ENCODE assay signal across 7 mouse cellular contexts in the genomic region with DNA sequence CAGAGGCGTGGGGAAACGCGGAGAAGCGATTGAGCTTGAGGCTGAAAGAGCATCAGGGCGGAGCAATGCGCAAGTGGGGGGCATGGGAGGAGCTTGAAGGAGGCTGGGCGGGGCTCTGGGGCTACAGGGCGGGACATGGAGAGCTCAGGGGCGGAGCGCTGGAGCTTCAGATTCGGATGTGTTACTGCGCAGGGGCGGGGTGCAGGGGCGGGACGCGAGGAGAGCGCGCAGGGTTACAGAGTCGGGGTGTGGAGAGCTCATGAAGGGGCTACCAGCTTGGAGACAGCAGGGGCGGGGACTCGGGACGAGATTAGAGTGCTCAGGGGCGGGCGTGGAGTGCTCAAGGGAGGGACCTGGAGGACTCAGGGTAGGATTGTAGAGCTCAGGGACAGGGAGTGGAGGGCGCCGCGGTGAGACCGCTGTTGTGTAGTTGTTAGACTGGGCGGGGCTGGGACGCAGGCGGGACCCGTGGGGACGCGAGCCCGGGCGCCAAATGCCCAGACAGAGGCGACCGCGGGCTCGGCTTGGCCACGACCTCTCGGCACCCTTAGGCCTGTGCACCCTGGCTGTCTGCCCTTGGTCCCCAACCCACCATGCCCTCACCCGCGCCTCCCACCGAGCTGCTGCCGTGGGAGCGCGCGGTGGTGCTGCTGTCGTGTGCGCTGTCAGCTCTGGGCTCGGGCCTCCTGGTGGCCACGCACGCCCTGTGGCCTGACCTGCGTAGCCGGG. TPM values are rescaled to one million over a fixed set of nuclear protein-coding genes. Genes with fewer than 3 reads are reported as not detected.
DNase-seq lines count a peak whose midpoint lies in the region; ATAC-seq and TF ChIP-seq lines count a peak whose summit lies in the region.

A gene (plus strand): TSS at position 205 of the 729 bp plus-strand sequence.

- peak within 1 kb of the TSS; percentile 81 for H3K27ac ChIP-seq in embryonic facial prominence, embryonic 13.5 days
- H3K27ac ChIP-seq in kidney, adult 2 months (ENCODE audit: insufficient read depth, low read depth, low read length), result no peak within 1 kb of the TSS
- H3K27ac ChIP-seq in limb, embryonic 12.5 days, result peak within 1 kb of the TSS; percentile 80
- no peak within 1 kb of the TSS for H3K27ac ChIP-seq in midbrain, embryonic 15.5 days
- no peak within 1 kb of the TSS; the same call in 1 of the 2 replicates for H3K27ac ChIP-seq in spleen, adult 2 months (ENCODE audit: insufficient read depth, low read length)

- TF ChIP-seq CTCF in kidney, adult 2 months (conservative IDR thresholded peaks at IDR 0.05; ENCODE audit: insufficient read depth, insufficient read length, low read depth, low read length), result 0 out of 2 replicates have a peak, but pooled peaks have one; percentile 27
- no peak for TF ChIP-seq CTCF in spleen, adult 2 months (IDR thresholded peaks at IDR 0.05; ENCODE audit: extremely low read depth, insufficient read depth, insufficient read length, insufficient replicate concordance)

- peaks cover 8% of the 10 kb centered on the region for H3K4me1 ChIP-seq in embryonic facial prominence, embryonic 13.5 days
- no peaks in the 10 kb centered on the region for H3K4me1 ChIP-seq in kidney, adult 2 months (ENCODE audit: control insufficient read depth, insufficient read depth, low read length)
- peaks cover 8% of the 10 kb centered on the region for H3K4me1 ChIP-seq in limb, embryonic 12.5 days (replicated peaks)
- peaks cover 14% of the 10 kb centered on the region for H3K4me1 ChIP-seq in midbrain, embryonic 15.5 days
- H3K4me1 ChIP-seq in spleen, adult 2 months (ENCODE audit: control insufficient read depth, insufficient read depth, insufficient read length), result no peaks in the 10 kb centered on the region; the same call in 1 of the 2 replicates

- DNase-seq in adrenal gland, postnatal 25 days, result peak; percentile 93
- DNase-seq in heart, adult 18-20 months, result peak; percentile 96 to 97
- peak; percentile 96 for DNase-seq in kidney, adult 2 months
- peak; percentile 85 to 91 for DNase-seq in spleen, adult 2 months (ENCODE audit: low read depth in 1 of 2, low spot score in 2 of 2)

- H3K36me3 ChIP-seq in embryonic facial prominence, embryonic 13.5 days, result no peaks in the 10 kb centered on the region
- H3K36me3 ChIP-seq in kidney, adult 2 months (ENCODE audit: control insufficient read depth, insufficient read depth, low read length), result no peaks in the 10 kb centered on the region
- no peaks in the 10 kb centered on the region for H3K36me3 ChIP-seq in limb, embryonic 12.5 days
- H3K36me3 ChIP-seq in midbrain, embryonic 15.5 days (replicated peaks), result no peaks in the 10 kb centered on the region
- H3K36me3 ChIP-seq in spleen, adult 2 months (ENCODE audit: control insufficient read depth, insufficient read depth, low read length), result no peaks in the 10 kb centered on the region

- peak within 1 kb of the TSS; percentile 61 for H3K4me3 ChIP-seq in embryonic facial prominence, embryonic 13.5 days
- peak within 1 kb of the TSS; percentile 67 for H3K4me3 ChIP-seq in kidney, adult 2 months (ENCODE audit: insufficient read depth, low read depth, low read length)
- peak within 1 kb of the TSS; percentile 64 for H3K4me3 ChIP-seq in limb, embryonic 12.5 days (replicated peaks)
- peak within 1 kb of the TSS; percentile 52 for H3K4me3 ChIP-seq in midbrain, embryonic 15.5 days
- H3K4me3 ChIP-seq in spleen, adult 2 months (ENCODE audit: extremely low read depth, insufficient read depth, insufficient read length), result peak within 1 kb of the TSS; percentile 66

- H3K9ac ChIP-seq in embryonic facial prominence, embryonic 13.5 days, result peak within 1 kb of the TSS; percentile 78
- peak within 1 kb of the TSS; percentile 63 for H3K9ac ChIP-seq in limb, embryonic 12.5 days (replicated peaks)
- peak within 1 kb of the TSS; percentile 41 for H3K9ac ChIP-seq in midbrain, embryonic 15.5 days

- no peaks in the 10 kb centered on the region for H3K9me3 ChIP-seq in embryonic facial prominence, embryonic 13.5 days
- H3K9me3 ChIP-seq in limb, embryonic 12.5 days, result peaks cover 3% of the 10 kb centered on the region; the same call in 1 of the 2 replicates
- H3K9me3 ChIP-seq in midbrain, embryonic 15.5 days, result no peaks in the 10 kb centered on the region

- WGBS in embryonic facial prominence, embryonic 13.5 days, result under 1% methylated on average over 54 of the region's 56 CpGs
- WGBS in kidney, adult 2 months, result under 1% methylated on average over 55 of the region's 56 CpGs
- WGBS in limb, embryonic 12.5 days, result 1% methylated on average over 55 of the region's 56 CpGs
- WGBS in midbrain, embryonic 15.5 days, result under 1% methylated on average over 54 of the region's 56 CpGs
- WGBS in spleen, adult 2 months, result under 1% methylated on average over 55 of the region's 56 CpGs

- peak; percentile 93 for ATAC-seq in embryonic facial prominence, embryonic 13.5 days (ENCODE audit: insufficient number of reproducible peaks, insufficient read depth, low FRiP score, low TSS enrichment, low read depth)
- ATAC-seq in limb, embryonic 12.5 days (ENCODE audit: insufficient number of reproducible peaks, insufficient read depth, low FRiP score, low TSS enrichment, low read depth), result peak; percentile 95
- ATAC-seq in midbrain, embryonic 15.5 days (replicated peaks), result peak; percentile 95

- H3K27me3 ChIP-seq in embryonic facial prominence, embryonic 13.5 days, result peaks cover 21% of the 10 kb centered on the region
- H3K27me3 ChIP-seq in kidney, adult 2 months (replicated peaks; ENCODE audit: control insufficient read depth, insufficient read depth, low read length), result no peaks in the 10 kb centered on the region
- peaks cover 32% of the 10 kb centered on the region for H3K27me3 ChIP-seq in limb, embryonic 12.5 days
- H3K27me3 ChIP-seq in midbrain, embryonic 15.5 days (replicated peaks), result peaks cover 29% of the 10 kb centered on the region
- no peaks in the 10 kb centered on the region for H3K27me3 ChIP-seq in spleen, adult 2 months (ENCODE audit: control insufficient read depth, insufficient read depth, low read length)

- H3K4me2 ChIP-seq in embryonic facial prominence, embryonic 13.5 days, result peak within 1 kb of the TSS; percentile 98
- H3K4me2 ChIP-seq in limb, embryonic 12.5 days, result peak within 1 kb of the TSS; percentile 98
- H3K4me2 ChIP-seq in midbrain, embryonic 15.5 days, result peak within 1 kb of the TSS; percentile 100

- TF ChIP-seq POLR2A in kidney, adult 2 months (IDR thresholded peaks at IDR 0.05; ENCODE audit: low read depth, low read length), result no peak
- no peak for TF ChIP-seq POLR2A in spleen, adult 2 months (IDR thresholded peaks at IDR 0.05; ENCODE audit: low read depth, low read length)

RNA-seq across cellular contexts. Expression of the gene that starts here (rescaled TPM):
- total RNA-seq in adrenal gland, postnatal 25 days (2021), result 1.1 and 1.7 TPM in 2 replicates
- 1.3 and 1.5 TPM in 2 replicates for polyA plus RNA-seq in embryonic facial prominence, embryonic 13.5 days (2015; fragmentation: Nextera tagmentation; extraction: Ambion mirVana)
- total RNA-seq in heart, adult 18-20 months (2021), result 10 to 100 TPM; 36.5 to 43.7 TPM
- 0.76 and 1.2 TPM in 2 replicates for polyA plus RNA-seq in kidney, adult 2 months (2012; rRNA removed)
- polyA plus RNA-seq in limb, embryonic 12.5 days (2016; fragmentation: Nextera tagmentation; extraction: Ambion mirVana), result 0.79 and 1.0 TPM in 2 replicates
- 0.32 and 0.55 TPM in 2 replicates for polyA plus RNA-seq in midbrain, embryonic 15.5 days (2015; fragmentation: Nextera tagmentation; extraction: Ambion mirVana)
- polyA plus RNA-seq in spleen, adult 2 months (2012; rRNA removed), result 4.2 and 5.8 TPM in 2 replicates

Comparison
In these comparisons a context has a peak if more than half of its experiments do, and no peak if none do; other contexts are left out.
1. RNA of the gene that starts here (total RNA-seq): 36.5 to 43.7 TPM in heart, adult 18-20 months; 1.1 to 1.7 TPM in adrenal gland, postnatal 25 days; every median in the first group is over 10 times any median in the second.
2. Peak in ATAC-seq, H3K4me3 ChIP-seq, H3K9ac ChIP-seq and H3K4me2 ChIP-seq in midbrain, embryonic 15.5 days; RNA of the gene not detected or under 1 TPM.
3. H3K27ac ChIP-seq: peak in embryonic facial prominence, embryonic 13.5 days (single experiment) and limb, embryonic 12.5 days (single experiment); none in kidney, adult 2 months (single experiment), midbrain, embryonic 15.5 days (single experiment) and spleen, adult 2 months (single experiment).
4. Peak in every context shown above with its lines, with median percentiles within 50 percentile points of each other: DNase-seq, ATAC-seq, H3K4me2 ChIP-seq, H3K4me3 ChIP-seq and H3K9ac ChIP-seq.